Mouse (Mus musculus) lung, embryonic 14.5 days (tissue): ENCODE measurements at regions not wholly inside any gene's neighbourhood (a gene's known extent, or its start where the extent isn't known, plus 50 kb on each side); places are given as distances from the start of the nearest gene placed in this dataset.

Experiments
- ATAC-seq: fragments of 200-750 bp; cut with Nextera tagmentation; 2 replicates; pipeline ENCODE4 v1.8.0; 2017; ENCODE audit warnings: mild to moderate bottlenecking, moderate TSS enrichment, moderate library complexity; ENCODE audit not compliant: insufficient read depth
- DNase-seq: peaks from one replicate; pipeline ENCODE4 v3.0.0-alpha.2; 2015
- H3K27ac ChIP-seq: fragments of 300-500 bp; sonication (generic); 2 replicates; pipeline ENCODE4 v1.5.1; 2014; ENCODE audit warnings: low read depth, mild to moderate bottlenecking, moderate library complexity
- H3K27me3 ChIP-seq: fragments of 300-500 bp; sonication (generic); 2 replicates; pipeline ENCODE4 v1.6.1; 2014; ENCODE audit warnings: low read length, control low read depth; ENCODE audit not compliant: insufficient read depth
- H3K36me3 ChIP-seq: fragments of 300-500 bp; sonication (generic); 2 replicates; pipeline ENCODE4 v1.6.1; 2014; ENCODE audit warnings: control low read depth; ENCODE audit not compliant: insufficient read depth
- H3K4me1 ChIP-seq: fragments of 300-500 bp; sonication (generic); 2 replicates; pipeline ENCODE4 v1.6.1; 2014; ENCODE audit warnings: antibody characterized with exemption, control low read depth; ENCODE audit not compliant: insufficient read depth
- H3K4me2 ChIP-seq: fragments of 300-500 bp; sonication (generic); 2 replicates; pipeline ENCODE4 v1.6.1; 2014; ENCODE audit warnings: mild to moderate bottlenecking
- H3K4me3 ChIP-seq: fragments of 300-500 bp; sonication (generic); 2 replicates; pipeline ENCODE4 v1.5.1; 2014; ENCODE audit warnings: low read depth, low read length
- H3K9ac ChIP-seq: fragments of 300-500 bp; sonication (generic); 2 replicates; pipeline ENCODE4 v1.6.1; 2014
- H3K9me3 ChIP-seq: fragments of 300-500 bp; sonication (generic); 2 replicates; pipeline ENCODE4 v1.6.1; 2016; ENCODE audit warnings: low read depth, low read length, control low read depth
- CTCF ChIP-seq: IDR thresholded peaks from 2 replicates; pipeline ENCODE4 v1.5.1; 2016; ENCODE audit warnings: antibody characterized with exemption, low read depth
- WGBS: fragments of 180-500 bp; shearing (Covaris S2); extraction: QIAGEN DNeasy Blood & Tissue Kit; methylation state at CpG from one replicate; pipeline ENCODE4 v1.1.7; 2014; 5-methylcytosine and 5-hydroxymethylcytosine counted together

DNA sequence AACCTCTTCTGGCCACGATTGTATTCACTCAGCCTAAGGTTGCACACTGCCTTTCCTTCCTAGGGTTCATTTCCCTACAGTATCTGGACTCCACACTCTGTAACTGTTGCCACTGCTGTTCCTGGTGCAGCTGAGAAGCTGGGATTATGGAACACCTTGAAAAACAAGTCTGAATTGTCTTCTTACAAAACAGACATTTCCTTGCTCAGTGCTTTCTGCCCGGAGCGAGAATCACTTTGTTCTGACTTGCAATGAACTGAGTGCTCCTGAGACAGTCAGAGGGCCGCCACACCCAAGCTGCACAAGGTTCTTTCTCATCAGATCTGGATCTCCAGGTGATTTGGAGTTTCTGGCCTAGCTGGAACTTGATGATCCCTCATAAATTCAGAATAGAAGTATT, 183.0 kb upstream of the Dio2 start:
- H3K27me3 ChIP-seq: no peaks in the 10 kb centered on the region
- DNase-seq (no peak), ATAC-seq (no peak)
- H3K9ac ChIP-seq: no peak overlapping the region
- H3K27ac ChIP-seq: no peak overlapping the region
- H3K4me3 ChIP-seq: no peak overlapping the region
- WGBS: 85% methylated on average over 4 of the region's 4 CpGs
- no peaks in the 10 kb centered on the region for H3K4me1 ChIP-seq
- TF ChIP-seq CTCF: no peak
- no peaks in the 10 kb centered on the region for H3K36me3 ChIP-seq
- no peak overlapping the region for H3K4me2 ChIP-seq
- H3K9me3 ChIP-seq: no peaks in the 10 kb centered on the region

DNA sequence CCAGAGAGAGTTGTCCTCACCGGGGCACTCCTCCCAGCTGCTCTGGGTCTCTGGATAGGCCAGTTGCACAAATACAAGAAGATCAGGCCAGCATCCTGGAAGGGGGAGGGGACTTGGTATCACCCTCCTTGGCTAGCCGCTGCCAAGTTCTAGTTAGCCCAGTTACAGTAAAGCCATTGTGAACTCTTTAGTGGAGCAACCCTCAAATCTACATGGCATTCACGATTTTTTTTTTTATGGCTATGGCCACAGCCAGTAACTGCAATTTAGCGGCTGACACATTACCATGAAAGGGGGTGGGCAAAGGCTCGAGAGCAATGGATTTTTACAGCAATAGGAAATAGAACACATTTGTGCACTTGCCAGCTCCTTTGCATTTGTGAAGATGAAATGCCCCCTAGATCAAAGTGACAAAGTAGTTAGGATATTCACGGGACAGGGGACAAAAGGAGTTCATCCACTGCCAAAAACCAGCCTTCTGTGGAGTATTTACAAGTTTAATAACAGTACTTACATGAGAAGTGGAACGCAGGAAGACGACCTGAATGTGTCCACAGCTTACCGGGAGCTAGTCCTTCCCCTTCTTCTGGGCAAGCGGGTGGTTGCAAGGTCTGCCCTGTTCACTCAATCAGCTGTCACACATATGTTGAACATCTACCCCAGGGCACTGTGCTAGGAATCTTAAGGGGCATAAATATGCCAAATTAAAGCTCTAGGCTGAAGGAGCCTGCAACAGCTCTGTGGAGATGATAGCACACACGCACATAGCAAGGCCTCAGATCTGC, 177.9 kb upstream of the Dio2 start:
- peak; percentile 35; the same call in 1 of the 2 replicates for ATAC-seq
- H3K27ac ChIP-seq: no peak overlapping the region
- DNase-seq: no peak
- WGBS: 78% methylated on average over 11 of the region's 11 CpGs
- no peak overlapping the region for H3K4me2 ChIP-seq
- no peak overlapping the region for H3K4me3 ChIP-seq
- H3K36me3 ChIP-seq: no peaks in the 10 kb centered on the region
- H3K9ac ChIP-seq: no peak overlapping the region
- no peaks in the 10 kb centered on the region for H3K4me1 ChIP-seq
- TF ChIP-seq CTCF: no peak
- no peaks in the 10 kb centered on the region for H3K9me3 ChIP-seq
- H3K27me3 ChIP-seq: no peaks in the 10 kb centered on the region

DNA sequence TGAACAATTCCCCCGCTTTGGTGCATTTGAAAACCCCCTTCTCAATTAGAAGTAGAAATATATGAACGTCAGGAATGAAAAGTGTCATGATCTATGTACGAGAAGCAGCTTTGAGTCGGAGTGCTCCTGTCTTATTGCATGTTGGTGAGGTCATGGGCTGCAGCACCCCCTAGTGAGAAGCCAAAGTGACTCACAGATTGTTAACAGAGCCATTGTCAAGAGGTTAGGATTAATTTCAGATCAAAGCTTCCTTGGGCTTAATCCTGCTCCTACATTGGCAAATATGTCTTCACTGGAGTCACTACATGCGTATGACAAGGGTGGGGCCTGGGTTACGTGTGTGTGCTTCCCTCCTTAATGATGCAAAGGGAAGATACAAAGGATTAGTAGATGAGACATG, 165.8 kb upstream of the Dio2 start:
- peak; percentile 49 for DNase-seq
- no peak overlapping the region for H3K27ac ChIP-seq
- no peaks in the 10 kb centered on the region for H3K4me1 ChIP-seq
- no peak overlapping the region for H3K4me2 ChIP-seq
- H3K36me3 ChIP-seq: no peaks in the 10 kb centered on the region
- TF ChIP-seq CTCF: peak; percentile 59
- WGBS: 69% methylated on average over 6 of the region's 6 CpGs
- H3K27me3 ChIP-seq: no peaks in the 10 kb centered on the region
- H3K9me3 ChIP-seq: no peaks in the 10 kb centered on the region
- H3K9ac ChIP-seq: no peak overlapping the region
- no peak for ATAC-seq
- H3K4me3 ChIP-seq: no peak overlapping the region

DNA sequence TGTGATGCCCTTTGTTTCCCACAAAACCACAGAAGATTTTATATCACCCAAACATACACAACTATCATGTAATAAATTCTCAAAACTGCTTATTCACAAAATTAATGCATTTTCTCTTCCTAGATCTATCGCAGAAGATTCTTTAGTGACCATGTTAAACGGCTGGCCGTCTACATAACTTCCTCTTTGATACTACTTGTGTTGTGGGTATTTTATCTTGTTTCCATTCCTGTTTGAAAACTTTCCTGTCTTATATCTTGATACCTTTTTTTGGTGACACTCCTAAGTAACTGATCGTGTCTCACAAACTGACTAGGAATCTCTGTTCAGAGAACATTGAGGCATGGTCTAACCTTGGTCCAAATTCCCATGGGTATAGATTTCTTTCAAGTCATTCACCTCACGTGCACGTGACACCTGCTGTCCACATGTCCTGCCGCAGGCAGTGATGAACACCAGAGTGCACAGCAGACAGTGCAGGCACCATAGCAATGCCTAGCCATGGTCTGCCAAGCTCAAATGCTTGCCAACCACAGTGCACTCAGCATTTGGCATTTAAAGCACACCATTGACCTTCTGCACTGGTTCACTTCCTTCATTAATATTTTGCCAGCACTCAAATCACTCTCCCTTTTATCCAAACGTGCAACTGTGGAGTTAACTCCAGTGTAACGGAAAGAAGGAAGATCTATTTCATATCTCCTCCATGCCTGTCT, 155.6 kb upstream of the Dio2 start:
- no peaks in the 10 kb centered on the region for H3K4me1 ChIP-seq
- DNase-seq (no peak), ATAC-seq (no peak)
- no peaks in the 10 kb centered on the region for H3K36me3 ChIP-seq
- no peaks in the 10 kb centered on the region for H3K27me3 ChIP-seq
- H3K9ac ChIP-seq: no peak overlapping the region
- no peak overlapping the region for H3K4me3 ChIP-seq
- H3K9me3 ChIP-seq: no peaks in the 10 kb centered on the region
- no peak for TF ChIP-seq CTCF
- no peak overlapping the region for H3K4me2 ChIP-seq
- H3K27ac ChIP-seq: no peak overlapping the region
- WGBS: 78% methylated on average over 9 of the region's 9 CpGs

DNA sequence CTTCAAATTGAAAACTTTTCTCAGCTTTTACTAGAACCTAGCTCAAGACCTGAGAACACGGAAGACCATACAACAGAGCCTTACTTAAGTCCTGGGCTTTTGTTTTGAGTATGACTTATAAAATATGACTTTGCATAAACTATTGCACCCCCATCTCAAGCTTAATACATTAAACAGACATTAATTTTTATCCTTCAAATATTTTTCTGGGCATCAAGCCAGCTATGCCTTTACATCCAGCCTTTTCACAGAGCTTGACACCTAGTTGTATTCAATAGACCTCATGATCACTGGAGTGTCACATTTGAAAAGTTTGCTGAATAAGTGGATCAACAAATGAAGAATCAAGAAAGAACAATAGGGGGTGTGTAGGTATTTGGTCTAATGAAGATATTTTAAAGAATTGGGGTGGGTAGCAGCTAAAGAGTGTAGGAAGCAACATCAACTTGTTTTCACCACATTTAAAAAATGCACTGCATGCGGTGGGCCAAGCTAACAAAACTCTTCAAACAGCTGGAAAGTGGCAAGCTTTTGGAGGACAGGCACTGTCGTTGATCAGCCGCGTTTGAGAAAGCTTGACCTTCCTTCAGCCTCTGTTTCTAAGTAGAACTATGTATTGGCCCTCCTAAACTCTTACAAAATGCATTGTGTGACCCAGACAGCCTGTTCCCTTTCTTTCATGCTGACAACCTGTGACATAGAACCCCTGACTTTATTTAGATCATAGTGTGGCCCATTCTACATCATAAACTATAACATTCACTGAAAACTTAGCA, 138.2 kb upstream of the Dio2 start:
- H3K36me3 ChIP-seq: no peaks in the 10 kb centered on the region
- H3K4me1 ChIP-seq: 0 out of 2 replicates have a peak, but pooled peaks cover 2% of the 10 kb centered on the region
- no peaks in the 10 kb centered on the region for H3K27me3 ChIP-seq
- no peaks in the 10 kb centered on the region for H3K9me3 ChIP-seq
- WGBS: 31% methylated on average over 5 of the region's 5 CpGs
- ATAC-seq (peak; percentile 71), DNase-seq (peak; percentile 82)
- no peak overlapping the region for H3K4me2 ChIP-seq
- H3K4me3 ChIP-seq: no peak overlapping the region
- H3K9ac ChIP-seq: no peak overlapping the region
- no peak for TF ChIP-seq CTCF
- no peak overlapping the region for H3K27ac ChIP-seq

DNA sequence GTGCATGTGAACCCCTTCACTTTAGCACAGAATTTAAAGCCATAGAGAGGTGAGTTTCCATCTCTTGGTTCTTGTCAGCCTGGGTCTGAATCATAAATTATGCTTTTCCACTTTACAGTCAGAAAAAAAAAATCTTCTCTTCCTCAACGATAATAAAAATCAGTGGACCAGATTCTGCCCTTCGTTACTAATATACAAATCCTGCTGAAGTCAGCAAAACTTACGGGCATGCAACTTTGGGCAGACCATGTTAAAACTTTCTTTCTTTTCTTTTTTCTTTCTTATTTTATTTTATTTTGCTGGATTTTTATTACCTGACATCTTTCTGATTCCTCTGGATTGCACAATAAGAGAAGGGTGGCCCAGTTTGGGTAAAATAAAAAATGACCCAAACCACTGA, 136.6 kb upstream of the Dio2 start:
- ATAC-seq: no peak
- no peak for TF ChIP-seq CTCF
- 67% methylated on average over 3 of the region's 3 CpGs for WGBS

DNA sequence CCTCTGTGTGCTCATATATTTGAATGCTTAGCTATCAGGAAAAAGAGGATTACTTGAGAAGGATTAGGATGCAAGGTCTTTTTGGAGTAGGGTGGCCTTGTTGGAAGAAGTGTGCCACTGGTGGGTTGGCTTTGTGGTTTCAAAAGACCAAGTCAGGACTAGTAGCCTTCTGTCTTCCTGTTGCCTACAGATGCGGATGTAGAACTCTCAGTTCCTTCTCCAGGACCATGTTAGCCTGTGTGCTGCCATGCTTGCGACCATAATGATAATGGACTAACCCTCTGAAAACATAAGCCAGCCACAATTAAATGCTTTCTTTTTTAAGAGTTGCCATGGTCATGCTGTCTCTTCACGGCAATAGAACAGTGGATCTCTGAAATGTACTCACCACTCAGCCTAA, 135.7 kb upstream of the Dio2 start:
- 87% methylated on average over 3 of the region's 3 CpGs for WGBS
- DNase-seq (no peak), ATAC-seq (no peak)
- Histone ChIP-seq H3K4me1 (0 out of 2 replicates have a peak, but pooled peaks cover 2% of the 10 kb centered on the region), H3K9me3 (no peaks in the 10 kb centered on the region), H3K4me2 (no peak overlapping the region), H3K4me3 (no peak overlapping the region), H3K9ac (no peak overlapping the region), H3K36me3 (no peaks in the 10 kb centered on the region), H3K27me3 (no peaks in the 10 kb centered on the region), H3K27ac (no peak overlapping the region)
- TF ChIP-seq CTCF: no peak

More for the DNA sequence above, 136.6 kb upstream of the Dio2 start:
- H3K4me1 ChIP-seq: 0 out of 2 replicates have a peak, but pooled peaks cover 2% of the 10 kb centered on the region
- H3K9me3 ChIP-seq: no peaks in the 10 kb centered on the region
- no peak overlapping the region for H3K9ac ChIP-seq
- no peaks in the 10 kb centered on the region for H3K27me3 ChIP-seq
- H3K4me2 ChIP-seq: no peak overlapping the region
- H3K36me3 ChIP-seq: no peaks in the 10 kb centered on the region
- no peak for DNase-seq
- H3K27ac ChIP-seq: no peak overlapping the region
- H3K4me3 ChIP-seq: no peak overlapping the region
